Mouse (Mus musculus) left cerebral cortex, adult 9 months (tissue): ENCODE results near the gene 1700001K19Rik.
"Not testable (repeated sequence)": the region's sequence is repeated elsewhere in the genome, so short reads cannot be mapped to it uniquely, and the experiment has no call there.

Experiments used
- DNase-seq, 2 experiments: peaks; one replicate each; pipeline ENCODE4 v3.0.0; 2022; ENCODE audit warnings: low spot score in 2 of 2

The 1700001K19Rik gene

DNA sequence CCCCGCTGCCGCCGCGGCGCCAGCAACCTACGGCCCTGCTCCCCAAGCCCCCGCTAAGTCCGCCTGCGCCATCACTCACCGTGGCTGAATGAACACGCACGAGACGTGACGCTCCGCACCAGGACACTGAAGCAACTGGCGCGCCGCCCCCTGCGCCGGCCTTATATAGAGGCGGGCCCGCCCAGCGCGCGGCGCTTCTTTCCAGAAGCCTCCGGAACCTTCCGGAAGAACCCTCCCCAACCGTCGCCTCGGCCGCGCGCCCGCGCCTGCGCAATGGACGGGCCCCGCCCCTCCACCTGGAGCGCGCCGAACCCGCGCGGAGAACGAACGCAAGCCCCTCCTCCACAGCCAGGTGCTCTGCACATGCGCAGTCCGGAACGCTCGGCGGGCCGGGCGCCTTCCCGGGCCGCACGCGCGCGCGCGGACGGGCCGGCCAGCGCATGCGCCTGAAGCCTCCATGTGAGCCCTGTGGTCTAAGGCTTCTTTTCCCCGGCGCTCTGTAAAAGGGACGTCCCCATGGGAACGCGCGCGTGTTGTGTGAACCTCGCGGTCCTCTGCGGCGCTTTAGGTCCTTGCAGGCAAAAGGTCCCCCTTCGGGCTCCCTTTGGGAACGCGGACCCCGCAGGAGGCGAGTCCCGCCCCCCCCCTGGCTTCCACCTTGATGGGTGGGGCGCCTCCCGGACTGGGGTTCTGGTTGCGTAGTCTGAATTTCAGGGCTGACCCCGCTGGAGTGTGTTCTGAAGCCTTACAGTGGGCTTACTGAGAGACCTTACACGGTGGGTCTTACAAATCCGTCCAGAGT, 14.0 kb upstream of the 1700001K19Rik start:
- peak; percentile 94 to 97 for DNase-seq

DNA sequence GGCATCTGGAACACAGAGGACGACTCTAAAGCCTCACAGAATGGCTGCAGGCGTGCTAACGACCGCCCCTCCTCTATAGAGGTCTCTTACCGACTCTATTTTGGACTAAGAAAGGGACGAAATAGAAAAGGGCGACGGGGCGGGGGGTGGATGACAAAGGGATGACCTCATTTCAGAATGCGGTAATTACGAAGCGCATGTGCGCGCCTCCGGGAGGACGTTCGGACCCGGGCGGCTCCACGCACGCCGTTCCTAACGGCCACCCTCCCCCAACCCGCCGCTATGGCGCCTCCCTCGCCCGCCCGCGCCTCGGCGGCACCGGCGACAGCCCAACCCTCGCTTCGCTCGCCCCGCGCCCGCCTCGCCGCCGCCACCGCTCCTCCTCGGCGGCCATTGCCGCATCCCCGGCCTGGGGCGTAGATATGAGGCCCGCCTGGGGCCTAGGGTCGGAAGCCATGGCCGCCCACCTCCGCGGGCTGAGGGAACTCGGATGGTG, 13.3 kb upstream of the 1700001K19Rik start:
- peak; percentile 38 to 57 for DNase-seq

DNA sequence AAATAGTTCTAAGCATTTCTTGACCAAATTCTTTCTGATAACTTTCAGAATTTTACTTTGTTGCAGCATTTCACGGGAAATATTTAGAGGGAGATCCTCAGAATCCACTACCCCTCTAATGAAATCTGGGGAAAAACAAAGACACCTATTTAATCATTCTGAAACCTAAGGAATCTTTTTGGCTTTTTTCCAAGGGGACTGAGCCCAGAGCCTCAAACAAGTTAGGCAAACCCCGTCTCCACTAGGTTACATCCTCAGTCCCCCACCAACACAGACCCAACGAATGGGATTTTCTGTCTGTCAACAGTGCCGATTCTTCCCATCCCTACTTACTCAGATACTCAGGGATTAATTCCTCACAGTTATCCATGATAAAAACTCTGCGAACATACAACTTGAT, 11.0 kb upstream of the 1700001K19Rik start:
- DNase-seq, result not testable (repeated sequence)

DNA sequence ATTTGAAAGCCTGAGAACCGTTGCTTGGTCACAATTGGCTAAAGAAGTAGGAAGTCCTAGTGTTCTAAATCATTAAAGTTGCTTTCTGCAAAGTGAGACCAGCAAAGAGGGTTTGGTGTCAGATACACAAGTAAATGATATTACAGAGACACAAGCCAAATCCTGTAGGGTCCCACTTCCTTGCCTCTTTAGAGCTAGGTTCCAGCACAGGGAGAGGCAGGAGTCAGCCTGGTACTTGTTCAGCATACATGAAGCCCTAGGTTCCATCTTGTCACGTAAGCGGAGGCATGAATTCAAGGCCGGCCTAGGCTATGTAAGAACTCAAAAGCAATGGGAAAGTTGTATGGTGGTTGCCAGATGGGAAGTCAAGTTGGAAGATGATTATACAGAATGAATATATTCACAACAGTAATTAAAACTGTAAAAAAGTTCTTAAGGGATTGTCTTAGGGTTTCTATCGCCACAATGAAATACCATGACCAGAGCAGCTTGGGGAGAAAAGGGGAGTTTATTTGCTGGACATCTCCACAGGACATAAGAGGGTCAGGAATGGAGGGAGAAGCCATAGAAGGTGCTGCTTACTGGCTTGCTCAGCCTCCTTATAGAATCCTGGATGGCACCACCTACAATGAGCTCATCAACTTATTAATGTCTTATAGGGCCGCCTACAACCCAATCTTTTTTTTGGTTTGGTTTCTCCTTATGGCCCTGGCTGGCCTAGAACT, 7.7 kb upstream of the 1700001K19Rik start:
- DNase-seq, result no peak

- not testable (repeated sequence) for DNase-seq
These were observed 6.5 kb upstream of the 1700001K19Rik start for GRCm38 (mm10) chr12:110688921-110689320.

DNA sequence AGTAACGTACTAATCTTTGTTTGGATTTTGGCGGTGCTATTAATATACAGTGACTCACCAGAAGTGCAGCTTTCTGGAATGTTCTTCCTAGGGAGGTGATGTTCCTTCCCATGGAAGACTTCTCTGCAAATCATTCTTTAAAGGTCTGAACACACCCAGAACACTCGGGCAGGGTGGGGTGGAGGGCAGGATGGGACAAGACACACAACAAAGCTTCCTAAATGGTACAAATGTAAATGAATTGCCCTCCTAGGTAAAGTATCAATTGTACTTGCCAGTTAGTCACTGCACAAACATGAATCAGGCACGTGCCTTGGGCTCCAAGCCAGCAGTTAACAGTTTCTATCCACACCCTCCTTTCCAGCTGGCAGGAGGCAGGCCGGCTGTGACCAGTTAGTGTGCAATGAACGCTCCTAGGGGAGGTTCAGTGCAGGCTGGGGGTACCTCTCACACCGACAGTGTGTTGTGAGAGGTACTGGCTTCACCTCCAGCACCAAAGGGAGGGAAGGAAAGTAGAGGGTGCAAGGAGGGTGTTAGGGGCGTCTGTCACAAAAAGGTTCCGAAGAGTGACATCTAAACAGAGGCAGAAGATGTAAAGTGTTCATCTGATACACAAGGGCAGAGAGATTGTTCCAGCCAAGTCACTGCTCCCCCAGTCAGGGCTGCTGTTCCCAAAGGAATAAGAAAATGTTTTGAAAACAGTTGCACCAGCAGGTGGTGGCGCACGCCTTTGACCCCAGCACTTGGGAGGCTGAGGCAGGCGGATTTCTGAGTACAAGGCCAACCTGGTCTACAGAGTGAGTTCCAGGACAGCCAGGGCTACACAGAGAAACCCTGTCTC, 5.7 kb upstream of the 1700001K19Rik start:
- DNase-seq, result peak; percentile 38 to 48

DNA sequence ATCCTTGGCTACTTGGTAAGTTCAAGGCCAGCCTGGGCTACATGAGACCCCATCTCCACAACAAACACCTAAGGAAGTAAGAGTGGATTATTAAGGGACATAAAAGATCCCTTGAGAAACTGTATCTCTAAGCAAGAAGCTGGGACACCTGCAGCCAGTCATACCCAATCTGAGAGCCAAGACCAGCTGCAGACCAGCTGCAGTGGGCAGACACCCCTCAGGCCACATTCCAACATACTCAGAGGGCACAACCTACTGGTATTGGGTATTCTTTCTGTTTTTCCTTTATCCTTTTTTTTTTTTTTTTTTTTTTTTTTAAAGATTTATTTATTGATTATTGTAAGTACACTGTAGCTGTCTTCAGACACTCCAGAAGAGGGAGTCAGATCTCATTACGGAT, 1.2 kb upstream of the 1700001K19Rik start:
- DNase-seq, result no peak

DNA sequence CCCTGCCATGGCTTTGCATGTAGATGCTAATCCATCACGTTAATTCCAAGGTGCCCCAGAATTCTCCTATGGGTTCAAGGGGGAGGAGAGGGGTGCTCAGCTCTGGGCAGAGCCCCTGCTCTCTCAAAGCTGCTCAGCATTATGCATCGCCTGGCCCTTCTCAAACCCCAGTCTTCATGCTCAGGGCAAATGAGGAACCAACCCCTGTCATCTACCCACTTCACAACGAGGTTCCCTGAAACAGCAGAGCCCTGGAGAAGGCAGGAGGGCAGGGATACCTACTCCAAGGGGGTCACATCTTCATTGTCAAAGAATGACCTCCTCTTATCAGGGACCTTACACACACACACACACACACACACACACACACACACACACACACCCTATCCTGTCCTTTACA, 541 bp downstream of the 1700001K19Rik start:
- DNase-seq, result no peak

DNA sequence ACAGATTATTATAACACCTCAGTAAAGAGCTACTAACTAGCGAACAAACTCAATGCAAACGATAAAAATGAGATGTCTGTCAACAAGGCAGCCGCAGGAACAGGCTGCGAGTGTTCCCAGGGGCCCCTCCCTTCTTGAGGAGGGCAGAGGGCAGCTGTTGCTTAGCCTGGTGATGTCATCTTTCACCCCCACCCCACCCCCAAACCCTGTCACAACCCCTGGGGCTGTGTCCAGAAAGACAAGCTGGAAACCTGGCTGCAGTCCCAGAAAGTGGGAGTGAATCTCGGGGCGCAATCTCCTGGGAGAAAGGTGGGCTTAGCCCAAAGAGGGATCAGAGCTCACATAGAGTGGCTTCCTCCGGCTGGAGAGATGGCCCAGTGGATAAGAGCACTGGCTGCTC, 1.2 kb downstream of the 1700001K19Rik start:
- no peak for DNase-seq

DNA sequence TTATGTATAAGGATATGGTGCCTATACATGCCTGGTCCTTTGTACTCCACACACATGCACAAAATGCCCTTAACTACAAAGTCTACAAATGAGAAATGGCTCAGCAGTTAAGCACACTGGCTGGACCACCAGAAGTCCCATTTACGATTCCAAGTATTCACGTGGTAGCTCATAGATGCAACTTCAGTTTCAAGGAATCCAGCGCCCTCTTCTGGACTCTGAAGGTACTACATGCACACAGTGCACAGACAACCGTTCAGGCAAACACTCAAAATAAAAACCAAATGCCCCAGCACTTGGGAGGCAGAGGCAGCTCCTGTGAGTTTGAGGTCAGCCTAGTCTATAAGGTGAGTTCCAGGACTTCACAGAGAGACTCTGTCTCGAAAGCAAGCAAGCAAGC, 8.2 kb downstream of the 1700001K19Rik start:
- DNase-seq, result no peak

- no peak for DNase-seq
These were observed 14.8 kb downstream of the 1700001K19Rik start for GRCm38 (mm10) chr12:110667466-110668077.

GRCm38 (mm10) chr12:110661746-110662145, 20.7 kb downstream of the 1700001K19Rik start:
- DNase-seq, result no peak

DNA sequence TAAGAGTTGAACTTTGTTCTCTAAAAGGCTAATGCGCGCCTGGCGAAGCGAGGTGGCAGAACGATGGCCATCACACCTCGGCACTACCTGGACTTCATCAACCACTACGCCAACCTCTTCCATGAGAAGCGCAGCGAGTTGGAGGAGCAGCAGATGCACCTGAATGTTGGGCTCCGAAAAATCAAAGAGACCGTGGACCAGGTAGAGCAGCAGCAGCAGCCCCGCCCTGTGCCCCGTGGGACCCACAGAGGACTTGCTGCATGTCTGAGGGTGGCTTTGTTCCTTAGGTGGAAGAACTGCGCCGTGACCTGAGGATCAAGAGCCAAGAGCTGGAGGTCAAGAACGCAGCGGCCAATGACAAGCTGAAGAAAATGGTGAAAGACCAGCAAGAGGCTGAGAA, 31.0 kb downstream of the 1700001K19Rik start:
- no peak for DNase-seq

DNA sequence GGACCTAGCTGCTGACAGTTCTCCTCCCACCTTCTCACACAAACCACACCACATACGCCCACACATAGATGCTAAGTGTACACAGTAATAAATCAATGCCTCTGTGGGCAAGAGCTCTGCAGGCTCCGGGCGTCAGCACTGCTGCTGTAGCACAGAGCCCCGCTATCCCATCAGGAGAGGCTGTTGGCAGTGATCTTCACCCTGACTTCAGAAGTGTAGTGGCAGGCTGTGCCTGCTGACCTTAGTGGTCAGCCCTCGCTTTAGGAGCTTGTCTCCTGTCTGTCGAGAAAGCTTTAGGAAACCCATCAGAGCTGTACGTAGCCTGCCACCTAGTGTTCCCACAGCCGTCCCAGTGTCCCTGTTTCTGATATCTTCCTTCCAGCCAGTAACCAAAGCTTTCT, 32.2 kb downstream of the 1700001K19Rik start:
- DNase-seq, result peak; percentile 31 to 54

- no peak for DNase-seq
These were observed 44.8 kb downstream of the 1700001K19Rik start for GRCm38 (mm10) chr12:110637507-110638114.

DNA sequence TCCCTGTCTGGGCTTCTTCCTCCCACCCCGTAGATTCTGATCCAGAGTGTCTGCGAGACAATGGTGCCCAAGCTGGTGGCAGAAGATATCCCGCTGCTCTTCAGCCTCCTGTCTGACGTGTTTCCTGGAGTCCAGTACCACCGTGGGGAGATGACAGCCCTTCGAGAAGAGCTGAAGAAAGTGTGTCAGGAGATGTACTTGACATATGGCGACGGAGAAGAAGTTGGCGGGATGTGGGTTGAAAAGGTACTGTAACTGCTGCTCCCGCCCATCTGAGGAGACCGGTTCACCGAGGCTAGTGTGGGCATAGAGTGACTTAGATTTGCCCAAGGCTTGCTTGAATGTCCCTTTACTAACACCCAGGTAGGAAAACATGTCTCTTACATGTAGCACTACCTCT, 46.1 kb downstream of the 1700001K19Rik start:
- peak in 1 of 2 experiments; percentile 36 for DNase-seq

GRCm38 (mm10) chr12:110630056-110630455, 52.4 kb downstream of the 1700001K19Rik start:
- DNase-seq, result no peak
